Mouse (Mus musculus): ENCODE data around the gene Gpsm3. TPM values are rescaled to one million over a fixed set of nuclear protein-coding genes. Genes with fewer than 3 reads are reported as not detected.
A peak's percentile ranks its signal among the peaks of the same experiment; 100 is the strongest.

Gene Gpsm3
- polyA plus RNA-seq, 1 experiment from 2014 or later, result 3.5 TPM

GRCm38 (mm10) chr17:34583819-34584218 is 5.8 kb upstream of the Gpsm3 start:
- no peak overlapping the region for H3K4me3 ChIP-seq
- H3K27me3 ChIP-seq, result no peaks in the 10 kb centered on the region
- H3K4me1 ChIP-seq, result peaks cover 19% of the 10 kb centered on the region
- H3K9me3 ChIP-seq (replicated peaks), result no peaks in the 10 kb centered on the region
- no peak overlapping the region for H3K4me2 ChIP-seq (replicated peaks)
- no peak overlapping the region for H3K9ac ChIP-seq
- 86% methylated on average over 8 of the region's 8 CpGs for WGBS
- H3K36me3 ChIP-seq, result no peaks in the 10 kb centered on the region
- H3K27ac ChIP-seq, result no peak overlapping the region
- no peak for ATAC-seq (ENCODE audit: low FRiP score)

GRCm38 (mm10) chr17:34585121-34585520 is 4.5 kb upstream of the Gpsm3 start:
- peak overlapping the region; percentile 99 for H3K27ac ChIP-seq
- 93% methylated on average over 8 of the region's 8 CpGs for WGBS
- H3K4me2 ChIP-seq (replicated peaks), result no peak overlapping the region
- no peak for ATAC-seq (ENCODE audit: low FRiP score)
- H3K4me1 ChIP-seq, result peaks cover 32% of the 10 kb centered on the region
- no peaks in the 10 kb centered on the region for H3K27me3 ChIP-seq
- H3K9me3 ChIP-seq (replicated peaks), result no peaks in the 10 kb centered on the region
- H3K9ac ChIP-seq, result no peak overlapping the region
- no peak overlapping the region for H3K4me3 ChIP-seq
- no peaks in the 10 kb centered on the region for H3K36me3 ChIP-seq

- H3K4me1 ChIP-seq, result peaks cover 42% of the 10 kb centered on the region
- no peaks in the 10 kb centered on the region for H3K27me3 ChIP-seq
- peak overlapping the region; percentile 55 for H3K4me3 ChIP-seq
- WGBS, result 16% methylated on average over 32 of the region's 32 CpGs
- no peaks in the 10 kb centered on the region for H3K9me3 ChIP-seq (replicated peaks)
- peak overlapping the region; percentile 89 for H3K4me2 ChIP-seq (replicated peaks)
- no peaks in the 10 kb centered on the region for H3K36me3 ChIP-seq
- peak overlapping the region; percentile 87 for H3K9ac ChIP-seq
- peak; percentile 17 for ATAC-seq (ENCODE audit: low FRiP score)
- peak overlapping the region; percentile 99 for H3K27ac ChIP-seq
Observed at GRCm38 (mm10) chr17:34585877-34586771, 3.5 kb upstream of the Gpsm3 start.

GRCm38 (mm10) chr17:34586796-34587422 is 2.7 kb upstream of the Gpsm3 start:
- Histone ChIP-seq H3K27me3 (no peaks in the 10 kb centered on the region), H3K36me3 (no peaks in the 10 kb centered on the region), H3K4me3 (peak overlapping the region; percentile 55), H3K4me2 (replicated peaks) (peak overlapping the region; percentile 89), H3K27ac (peak overlapping the region; percentile 99), H3K4me1 (peaks cover 47% of the 10 kb centered on the region), H3K9me3 (replicated peaks) (no peaks in the 10 kb centered on the region), H3K9ac (peak overlapping the region; percentile 87)
- peak; percentile 77 for ATAC-seq (ENCODE audit: low FRiP score)
- 1% methylated on average over 37 of the region's 38 CpGs for WGBS

GRCm38 (mm10) chr17:34587423-34587811 is 2.2 kb upstream of the Gpsm3 start:
- Histone ChIP-seq H3K27ac (peak overlapping the region; percentile 99), H3K9ac (peak overlapping the region; percentile 87), H3K4me3 (peak overlapping the region; percentile 55), H3K27me3 (no peaks in the 10 kb centered on the region), H3K9me3 (replicated peaks) (no peaks in the 10 kb centered on the region), H3K36me3 (no peaks in the 10 kb centered on the region), H3K4me1 (peaks cover 47% of the 10 kb centered on the region), H3K4me2 (replicated peaks) (peak overlapping the region; percentile 89)
- peak; percentile 83 for ATAC-seq (ENCODE audit: low FRiP score)
- WGBS, result under 1% methylated on average over 50 of the region's 50 CpGs

- Histone ChIP-seq H3K4me3 (peak overlapping the region; percentile 55), H3K27ac (peak overlapping the region; percentile 99), H3K9ac (peak overlapping the region; percentile 87), H3K9me3 (replicated peaks) (no peaks in the 10 kb centered on the region), H3K36me3 (no peaks in the 10 kb centered on the region), H3K27me3 (no peaks in the 10 kb centered on the region), H3K4me1 (peaks cover 48% of the 10 kb centered on the region), H3K4me2 (replicated peaks) (peak overlapping the region; percentile 89)
- WGBS, result 3% methylated on average over 19 of the region's 19 CpGs
- ATAC-seq (ENCODE audit: low FRiP score), result no peak
Observed at GRCm38 (mm10) chr17:34587814-34588213, 1.8 kb upstream of the Gpsm3 start.

- H3K36me3 ChIP-seq, result no peaks in the 10 kb centered on the region
- no peak overlapping the region for H3K27ac ChIP-seq
- 74% methylated on average over 3 of the region's 3 CpGs for WGBS
- H3K27me3 ChIP-seq, result no peaks in the 10 kb centered on the region
- H3K4me3 ChIP-seq, result no peak overlapping the region
- peaks cover 58% of the 10 kb centered on the region for H3K4me1 ChIP-seq
- H3K9me3 ChIP-seq (replicated peaks), result no peaks in the 10 kb centered on the region
- no peak overlapping the region for H3K4me2 ChIP-seq (replicated peaks)
- H3K9ac ChIP-seq, result no peak overlapping the region
- ATAC-seq (ENCODE audit: low FRiP score), result no peak
Observed at GRCm38 (mm10) chr17:34588767-34589166, 839 bp upstream of the Gpsm3 start.

GRCm38 (mm10) chr17:34589206-34589605 is 400 bp upstream of the Gpsm3 start:
- WGBS, result 49% methylated on average over 7 of the region's 7 CpGs
- Histone ChIP-seq H3K27me3 (no peaks in the 10 kb centered on the region), H3K4me2 (replicated peaks) (no peak overlapping the region), H3K9me3 (replicated peaks) (no peaks in the 10 kb centered on the region), H3K36me3 (peaks cover 3% of the 10 kb centered on the region; the same call in 1 of the 2 replicates), H3K4me3 (no peak overlapping the region), H3K27ac (0 out of 2 replicates have a peak overlapping the region, but pooled peaks have one; percentile 23), H3K9ac (no peak overlapping the region), H3K4me1 (peaks cover 62% of the 10 kb centered on the region)
- ATAC-seq (ENCODE audit: low FRiP score), result no peak

GRCm38 (mm10) chr17:34590154-34590987 is 765 bp downstream of the Gpsm3 start:
- WGBS, result 67% methylated on average over 15 of the region's 15 CpGs
- peaks cover 73% of the 10 kb centered on the region for H3K4me1 ChIP-seq

GRCm38 (mm10) chr17:34591029-34591993 is 1.7 kb downstream of the Gpsm3 start, which contains the start of gene Pbx2:
Gene Pbx2, plus strand, starts transcription at chr17:34591266.
- Histone ChIP-seq H3K36me3 (peaks cover 23% of the 10 kb centered on the region), H3K4me2 (replicated peaks) (peak within 1 kb of the TSS; percentile 90), H3K4me1 (peaks cover 69% of the 10 kb centered on the region), H3K27me3 (no peaks in the 10 kb centered on the region), H3K9ac (peak within 1 kb of the TSS; percentile 98), H3K9me3 (replicated peaks) (no peaks in the 10 kb centered on the region), H3K4me3 (peak within 1 kb of the TSS; percentile 79), H3K27ac (peak within 1 kb of the TSS; percentile 99)
- peak; percentile 23 for ATAC-seq (ENCODE audit: low FRiP score)
- 2% methylated on average over 21 of the region's 21 CpGs for WGBS

More at GRCm38 (mm10) chr17:34590154-34590987, 765 bp downstream of the Gpsm3 start:
- Histone ChIP-seq H3K9ac (0 out of 2 replicates have a peak overlapping the region, but pooled peaks have one; percentile 98), H3K27ac (peak overlapping the region; percentile 99), H3K4me2 (replicated peaks) (peak overlapping the region; percentile 90), H3K27me3 (no peaks in the 10 kb centered on the region), H3K9me3 (replicated peaks) (no peaks in the 10 kb centered on the region), H3K4me3 (0 out of 2 replicates have a peak overlapping the region, but pooled peaks have one; percentile 4), H3K36me3 (peaks cover 14% of the 10 kb centered on the region)
- no peak for ATAC-seq (ENCODE audit: low FRiP score)

GRCm38 (mm10) chr17:34591994-34592375 is 2.4 kb downstream of the Gpsm3 start:
- H3K27me3 ChIP-seq, result no peaks in the 10 kb centered on the region
- peak overlapping the region; percentile 90 for H3K4me2 ChIP-seq (replicated peaks)
- H3K27ac ChIP-seq, result peak overlapping the region; percentile 99
- ATAC-seq (ENCODE audit: low FRiP score), result peak; percentile 51
- peaks cover 26% of the 10 kb centered on the region for H3K36me3 ChIP-seq
- peaks cover 66% of the 10 kb centered on the region for H3K4me1 ChIP-seq
- H3K9ac ChIP-seq, result peak overlapping the region; percentile 98
- H3K4me3 ChIP-seq, result peak overlapping the region; percentile 79
- WGBS, result under 1% methylated on average over 30 of the region's 35 CpGs
- no peaks in the 10 kb centered on the region for H3K9me3 ChIP-seq (replicated peaks)

Data from hindbrain, embryonic 12.5 days (tissue).